Mouse (Mus musculus) cerebellum, adult 8-10 months (tissue): ENCODE measurements around the gene Rcvrn.

Experiments used
- DNase-seq: peaks from one replicate; pipeline ENCODE4 v3.0.0; 2022

Gene Rcvrn

GRCm38 (mm10) chr11:67694703-67695376 lies at the start of gene Rcvrn:
TSS of gene Rcvrn (plus strand) at chr11:67695326.
- DNase-seq, result no peak

- peak; percentile 89 for DNase-seq
Observed at GRCm38 (mm10) chr11:67647745-67648144, 47.4 kb upstream of the Rcvrn start.

- DNase-seq, result no peak
Observed at GRCm38 (mm10) chr11:67648651-67649407, 46.3 kb upstream of the Rcvrn start.

GRCm38 (mm10) chr11:67649971-67650707 lies 45.0 kb upstream of the Rcvrn start:
- DNase-seq, result no peak

GRCm38 (mm10) chr11:67651731-67652130 lies 43.4 kb upstream of the Rcvrn start:
- peak; percentile 57 for DNase-seq

GRCm38 (mm10) chr11:67652194-67652892 lies 42.8 kb upstream of the Rcvrn start:
- peak; percentile 92 for DNase-seq

GRCm38 (mm10) chr11:67652893-67653255 lies 42.3 kb upstream of the Rcvrn start:
- no peak for DNase-seq

- no peak for DNase-seq
Observed at GRCm38 (mm10) chr11:67653521-67654090, 41.5 kb upstream of the Rcvrn start.

- no peak for DNase-seq
Observed at GRCm38 (mm10) chr11:67654514-67654913, 40.6 kb upstream of the Rcvrn start.

- peak; percentile 81 for DNase-seq
Observed at GRCm38 (mm10) chr11:67655236-67655959, 39.7 kb upstream of the Rcvrn start.

GRCm38 (mm10) chr11:67656366-67656765 lies 38.8 kb upstream of the Rcvrn start:
- DNase-seq, result no peak

GRCm38 (mm10) chr11:67656811-67657210 lies 38.3 kb upstream of the Rcvrn start:
- DNase-seq, result no peak

GRCm38 (mm10) chr11:67657685-67658382 lies 37.3 kb upstream of the Rcvrn start:
- peak; percentile 78 for DNase-seq

- DNase-seq, result no peak
Observed at GRCm38 (mm10) chr11:67661465-67661864, 33.7 kb upstream of the Rcvrn start.

GRCm38 (mm10) chr11:67663437-67663836 lies 31.7 kb upstream of the Rcvrn start:
- DNase-seq, result no peak

- DNase-seq, result peak; percentile 82
Observed at GRCm38 (mm10) chr11:67664261-67664660, 30.9 kb upstream of the Rcvrn start.

- no peak for DNase-seq
Observed at GRCm38 (mm10) chr11:67664918-67665317, 30.2 kb upstream of the Rcvrn start.

GRCm38 (mm10) chr11:67666129-67666528 lies 29.0 kb upstream of the Rcvrn start:
- DNase-seq, result no peak

- DNase-seq, result peak; percentile 98
Observed at GRCm38 (mm10) chr11:67667531-67668332, 27.4 kb upstream of the Rcvrn start.

- DNase-seq, result peak; percentile 51
Observed at GRCm38 (mm10) chr11:67668460-67669007, 26.6 kb upstream of the Rcvrn start.
